31 mouse cellular contexts compared by ENCODE assay signal in genomic region chr10:81261025-81261424, GRCm38 (mm10).
"Had no signal": no experiment of that assay in that cellular context is flagged by ENCODE, and none has a peak within 500 bp of the region (broad histone marks: within the 10 kb centered on the region; RNA-seq: fewer than 3 reads in every experiment).

No protein-coding gene starts in this region.

- H3K4me3 ChIP-seq: left cerebral cortex, adult 2 months; limb, embryonic 10.5 days; limb, embryonic 12.5 days; limb, embryonic 13.5 days; limb, embryonic 15.5 days; liver, embryonic 12.5 days; liver, embryonic 13.5 days; liver, embryonic 15.5 days; lung, embryonic 15.5 days; megakaryocyte, embryonic 14.5 days; midbrain, embryonic 12.5 days; midbrain, embryonic 15.5 days; myocyte; neural tube, embryonic 12.5 days had no signal

- H3K4me2 ChIP-seq: limb, embryonic 12.5 days; limb, embryonic 13.5 days; limb, embryonic 15.5 days; liver, embryonic 11.5 days; liver, embryonic 12.5 days; liver, embryonic 13.5 days; liver, embryonic 15.5 days; lung, embryonic 14.5 days; lung, embryonic 15.5 days; midbrain, embryonic 11.5 days; midbrain, embryonic 12.5 days; midbrain, embryonic 15.5 days; neural tube, embryonic 12.5 days had no signal

- ATAC-seq: liver, embryonic 12.5 days; liver, postnatal 0 days; lung, postnatal 0 days; midbrain, embryonic 15.5 days; midbrain, embryonic 16.5 days had no signal

- H3K36me3 ChIP-seq: midbrain, embryonic 15.5 days had no signal

- H3K9me3 ChIP-seq: limb, embryonic 10.5 days; liver, embryonic 13.5 days; liver, embryonic 15.5 days; lung, embryonic 15.5 days; midbrain, embryonic 15.5 days had no signal

- DNase-seq: left cerebral cortex, postnatal 4 days; liver; liver, embryonic 13.5 days; liver, postnatal 0 days; lung, adult 18-20 months; lung, adult 2 months; lung, embryonic 14.5 days; lung, postnatal 10 days; lung, postnatal 14 days; lung, postnatal 36 days; lung, postnatal 4 days; midbrain, embryonic 14.5 days had no signal

- H3K9ac ChIP-seq: limb, embryonic 12.5 days; limb, embryonic 13.5 days; limb, embryonic 15.5 days; liver, embryonic 12.5 days; liver, embryonic 13.5 days; liver, embryonic 14.5 days; liver, embryonic 15.5 days; liver, postnatal 0 days; lung, embryonic 14.5 days; lung, embryonic 15.5 days; midbrain, embryonic 12.5 days; midbrain, embryonic 15.5 days; neural tube, embryonic 12.5 days had no signal

- H3K27ac ChIP-seq: left cerebral cortex, adult 2 months; limb, embryonic 10.5 days; limb, embryonic 12.5 days; limb, embryonic 13.5 days; limb, embryonic 15.5 days; liver, embryonic 12.5 days; liver, embryonic 13.5 days; liver, embryonic 14.5 days; liver, embryonic 15.5 days; lung, embryonic 15.5 days; macrophage; midbrain, embryonic 12.5 days; midbrain, embryonic 15.5 days; neural tube, embryonic 12.5 days had no signal
